Mouse (Mus musculus): ENCODE data around the gene Numb. TPM values are rescaled to one million over a fixed set of nuclear protein-coding genes. Genes with fewer than 3 reads are reported as not detected.
A peak's percentile ranks its signal among the peaks of the same experiment; 100 is the strongest.

The Numb gene
- polyA plus RNA-seq, 1 experiment from 2014 or later: 27.2 TPM

DNA sequence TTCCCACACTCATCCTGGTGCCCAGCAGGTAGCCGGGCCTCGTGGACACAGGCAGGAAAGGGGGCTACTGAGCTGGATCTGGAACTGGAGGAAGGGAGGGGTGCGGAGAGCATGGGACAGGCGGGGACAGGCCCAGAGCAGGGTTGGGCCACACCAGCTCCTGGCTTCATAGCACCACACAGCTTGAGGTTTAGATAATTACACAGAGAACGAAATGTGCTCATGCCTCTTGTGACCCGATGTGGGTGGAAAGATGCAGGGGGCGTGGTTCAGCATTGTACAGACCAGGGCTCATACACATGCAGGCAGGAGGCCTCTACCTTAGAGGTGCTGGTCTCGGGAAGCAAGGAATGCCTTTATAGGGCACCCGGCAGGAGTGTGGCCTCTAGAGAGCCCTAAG lies 153.9 kb downstream of the Numb start:
- H3K27ac ChIP-seq (ENCODE audit: low read depth, low read length): no peak overlapping the region
- no peaks in the 10 kb centered on the region for H3K36me3 ChIP-seq (ENCODE audit: control insufficient read depth, insufficient read depth, low read length)

DNA sequence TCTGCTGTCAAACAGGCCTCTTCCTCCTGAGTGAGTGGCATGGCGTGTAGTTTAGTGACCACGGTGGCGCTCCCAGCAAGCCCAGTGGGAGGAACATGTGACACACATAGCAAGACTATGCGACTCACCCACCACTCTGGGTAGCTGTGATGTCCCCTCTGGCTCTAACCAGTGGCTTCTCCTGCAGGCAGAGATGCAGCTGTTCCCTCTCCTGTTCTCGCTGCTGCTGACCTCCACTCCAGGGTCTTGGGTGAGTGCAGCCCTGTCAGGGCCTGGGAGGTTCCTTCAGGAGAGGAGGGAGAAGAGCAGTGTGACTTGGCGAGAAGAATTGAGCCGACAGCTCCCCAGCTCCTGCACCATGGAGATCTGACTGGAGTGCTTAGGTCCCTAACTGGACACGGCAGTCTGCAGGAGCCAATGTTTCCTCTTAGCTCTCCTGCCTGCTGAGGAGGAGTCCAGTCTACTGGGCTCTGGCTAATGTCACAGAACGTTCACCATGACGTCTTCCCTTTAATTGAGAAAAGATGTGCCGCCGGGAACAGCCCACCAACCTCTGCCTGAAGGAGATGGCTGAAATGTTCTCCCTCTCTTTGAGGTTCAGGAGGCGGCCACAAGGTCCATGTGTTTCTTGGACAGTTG lies 155.7 kb downstream of the Numb start:
- H3K36me3 ChIP-seq (ENCODE audit: control insufficient read depth, insufficient read depth, low read length): no peaks in the 10 kb centered on the region
- 78% methylated on average over 13 of the region's 13 CpGs for WGBS
- ATAC-seq (ENCODE audit: low FRiP score) (no peak), DNase-seq (ENCODE audit: low spot score, missing footprints) (no peak)
- H3K4me1 ChIP-seq (ENCODE audit: control insufficient read depth, insufficient read depth, low read length): peaks cover 15% of the 10 kb centered on the region
- H3K9ac ChIP-seq (ENCODE audit: low read length): no peak overlapping the region
- no peak overlapping the region for H3K4me3 ChIP-seq (ENCODE audit: low read depth, low read length)
- H3K9me3 ChIP-seq (ENCODE audit: control insufficient read depth, low read length): no peaks in the 10 kb centered on the region
- H3K27me3 ChIP-seq (ENCODE audit: control insufficient read depth, insufficient read depth, low read length): peaks cover 5% of the 10 kb centered on the region; the same call in 1 of the 2 replicates
- no peak overlapping the region for H3K4me2 ChIP-seq
- H3K27ac ChIP-seq (ENCODE audit: low read depth, low read length): no peak overlapping the region

More for the DNA sequence above, 153.9 kb downstream of the Numb start:
- H3K4me2 ChIP-seq: no peak overlapping the region
- H3K4me3 ChIP-seq (ENCODE audit: low read depth, low read length): no peak overlapping the region
- H3K9me3 ChIP-seq (ENCODE audit: control insufficient read depth, low read length): no peaks in the 10 kb centered on the region
- no peak for ATAC-seq (ENCODE audit: low FRiP score)
- H3K27me3 ChIP-seq (ENCODE audit: control insufficient read depth, insufficient read depth, low read length): peaks cover 5% of the 10 kb centered on the region; the same call in 1 of the 2 replicates
- DNase-seq (ENCODE audit: low spot score, missing footprints): no peak
- 62% methylated on average over 9 of the region's 9 CpGs for WGBS
- H3K9ac ChIP-seq (ENCODE audit: low read length): no peak overlapping the region
- peaks cover 12% of the 10 kb centered on the region for H3K4me1 ChIP-seq (ENCODE audit: control insufficient read depth, insufficient read depth, low read length)

DNA sequence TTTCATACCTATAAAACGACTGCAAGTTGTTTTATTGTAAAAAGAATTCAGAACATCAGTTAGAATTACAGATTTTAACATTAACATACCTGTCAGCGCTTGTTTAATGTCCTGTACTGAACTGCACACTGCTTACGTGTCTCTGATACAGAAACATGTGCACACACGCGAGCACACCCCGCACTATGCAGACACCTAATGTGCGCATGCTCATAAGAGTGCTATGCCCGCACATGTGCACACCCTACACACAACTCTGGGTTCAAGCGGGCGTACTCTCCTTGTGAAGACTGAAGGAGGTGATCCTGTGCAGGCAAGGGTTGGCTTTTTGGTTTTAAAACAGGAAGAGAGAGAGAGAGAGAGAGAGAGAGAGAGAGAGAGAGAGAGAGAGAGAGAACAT lies 157.2 kb downstream of the Numb start:
- Histone ChIP-seq H3K36me3 (ENCODE audit: control insufficient read depth, insufficient read depth, low read length) (no peaks in the 10 kb centered on the region), H3K4me2 (no peak overlapping the region), H3K9ac (ENCODE audit: low read length) (no peak overlapping the region), H3K4me3 (ENCODE audit: low read depth, low read length) (no peak overlapping the region), H3K27ac (ENCODE audit: low read depth, low read length) (no peak overlapping the region), H3K4me1 (ENCODE audit: control insufficient read depth, insufficient read depth, low read length) (peaks cover 8% of the 10 kb centered on the region), H3K27me3 (ENCODE audit: control insufficient read depth, insufficient read depth, low read length) (peaks cover 5% of the 10 kb centered on the region; the same call in 1 of the 2 replicates), H3K9me3 (ENCODE audit: control insufficient read depth, low read length) (no peaks in the 10 kb centered on the region)
- WGBS: 82% methylated on average over 10 of the region's 10 CpGs
- ATAC-seq (ENCODE audit: low FRiP score) (no peak), DNase-seq (ENCODE audit: low spot score, missing footprints) (no peak)

DNA sequence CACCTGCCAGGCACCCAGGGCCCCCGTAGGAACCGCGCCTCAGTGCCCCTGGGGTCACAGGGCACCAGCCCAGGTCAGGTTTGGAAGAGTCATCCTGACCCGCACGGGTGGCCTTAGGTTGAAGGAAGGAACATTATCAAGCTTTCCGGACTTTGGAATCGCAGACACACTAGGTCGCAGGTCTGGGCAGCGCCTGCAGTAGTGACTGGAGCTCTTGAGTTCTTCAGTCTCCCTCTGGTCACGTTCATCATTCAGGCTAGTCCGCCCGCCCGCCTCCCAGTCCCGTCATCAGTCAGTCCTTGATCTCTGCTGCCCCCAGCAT lies 157.7 kb downstream of the Numb start:
- DNase-seq (ENCODE audit: low spot score, missing footprints) (peak; percentile 88), ATAC-seq (ENCODE audit: low FRiP score) (0 out of 2 replicates have a peak, but pooled peaks have one; percentile 40)
- H3K4me2 ChIP-seq: peak overlapping the region; percentile 39
- WGBS: 14% methylated on average over 11 of the region's 14 CpGs
- no peak overlapping the region for H3K27ac ChIP-seq (ENCODE audit: low read depth, low read length)
- H3K4me3 ChIP-seq (ENCODE audit: low read depth, low read length): peak overlapping the region; percentile 9; the same call in 1 of the 2 replicates
- peak overlapping the region; percentile 42; the same call in 1 of the 2 replicates for H3K9ac ChIP-seq (ENCODE audit: low read length)
- H3K4me1 ChIP-seq (ENCODE audit: control insufficient read depth, insufficient read depth, low read length): peaks cover 8% of the 10 kb centered on the region
- no peaks in the 10 kb centered on the region for H3K9me3 ChIP-seq (ENCODE audit: control insufficient read depth, low read length)
- H3K36me3 ChIP-seq (ENCODE audit: control insufficient read depth, insufficient read depth, low read length): no peaks in the 10 kb centered on the region
- H3K27me3 ChIP-seq (ENCODE audit: control insufficient read depth, insufficient read depth, low read length): peaks cover 5% of the 10 kb centered on the region; the same call in 1 of the 2 replicates

DNA sequence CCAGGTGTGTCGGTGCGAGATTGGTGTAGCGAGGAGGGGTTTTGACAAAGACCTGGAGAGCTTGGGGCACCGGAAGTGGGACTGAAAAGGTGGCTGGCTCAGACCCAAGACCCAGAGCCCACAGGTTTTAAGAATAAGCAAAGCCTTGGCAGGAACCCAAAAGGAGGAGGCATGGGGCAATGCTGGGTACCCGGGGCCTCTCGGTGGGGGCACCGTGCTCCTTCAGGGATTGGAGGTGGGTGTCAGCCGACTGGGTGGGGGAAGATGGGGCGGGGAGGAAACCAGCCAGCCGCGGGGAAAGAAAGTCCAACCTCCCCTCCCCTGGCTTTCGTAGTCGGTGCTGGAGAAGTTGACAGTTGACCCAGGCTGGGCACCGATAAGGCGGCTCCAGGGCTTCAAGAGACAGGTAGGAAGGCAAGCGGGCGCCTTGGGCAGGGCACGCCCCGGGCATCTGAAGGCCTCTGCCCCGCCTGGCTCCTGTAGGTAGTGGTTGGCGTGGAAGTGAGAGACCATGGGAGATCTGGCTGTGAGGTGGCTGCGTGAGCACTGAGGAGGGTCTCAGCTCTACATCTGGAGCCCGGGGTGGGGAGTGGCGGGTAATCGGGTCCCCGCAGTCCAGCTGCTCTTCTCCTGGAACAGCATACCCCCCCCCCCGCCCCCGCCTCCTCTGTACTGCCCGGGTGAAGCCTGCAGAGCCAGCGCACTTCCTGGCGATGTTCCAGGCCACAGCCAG lies 158.3 kb downstream of the Numb start, which contains the start of gene Papln:
Papln (plus strand) TSS at position 324 of the 733 bp plus-strand sequence.
- Histone ChIP-seq H3K27me3 (ENCODE audit: control insufficient read depth, insufficient read depth, low read length) (peaks cover 5% of the 10 kb centered on the region; the same call in 1 of the 2 replicates), H3K4me3 (ENCODE audit: low read depth, low read length) (peak within 1 kb of the TSS; percentile 9; the same call in 1 of the 2 replicates), H3K4me2 (peak within 1 kb of the TSS; percentile 39), H3K36me3 (ENCODE audit: control insufficient read depth, insufficient read depth, low read length) (no peaks in the 10 kb centered on the region), H3K4me1 (ENCODE audit: control insufficient read depth, insufficient read depth, low read length) (peaks cover 8% of the 10 kb centered on the region), H3K9ac (ENCODE audit: low read length) (peak within 1 kb of the TSS; percentile 42; the same call in 1 of the 2 replicates), H3K27ac (ENCODE audit: low read depth, low read length) (no peak within 1 kb of the TSS), H3K9me3 (ENCODE audit: control insufficient read depth, low read length) (no peaks in the 10 kb centered on the region)
- no peak for ATAC-seq (ENCODE audit: low FRiP score)
- DNase-seq (ENCODE audit: low spot score, missing footprints): peak; percentile 91
- 19% methylated on average over 31 of the region's 31 CpGs for WGBS

DNA sequence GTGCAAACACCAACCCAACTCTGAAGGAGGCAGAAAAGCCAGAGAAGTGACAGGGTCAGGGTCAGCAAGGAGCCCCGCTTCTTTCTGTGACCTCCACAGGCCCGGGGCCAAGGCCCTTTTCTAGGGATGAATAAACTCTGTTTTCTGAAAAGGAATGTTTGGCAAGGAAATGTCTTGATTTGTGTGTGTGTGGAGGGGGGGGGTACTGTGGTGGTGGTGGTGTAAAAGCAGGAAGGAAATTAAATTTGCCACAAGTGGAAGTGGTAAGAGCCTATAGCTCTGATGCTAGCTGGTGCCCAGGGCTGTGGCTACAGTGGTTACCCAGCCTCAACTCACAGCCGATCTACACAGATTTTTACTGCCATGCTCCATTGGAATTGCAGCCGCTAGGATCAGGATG lies 159.0 kb downstream of the Numb start:
- Histone ChIP-seq H3K4me2 (no peak overlapping the region), H3K9me3 (ENCODE audit: control insufficient read depth, low read length) (no peaks in the 10 kb centered on the region), H3K27me3 (ENCODE audit: control insufficient read depth, insufficient read depth, low read length) (peaks cover 5% of the 10 kb centered on the region; the same call in 1 of the 2 replicates), H3K4me1 (ENCODE audit: control insufficient read depth, insufficient read depth, low read length) (peaks cover 8% of the 10 kb centered on the region), H3K36me3 (ENCODE audit: control insufficient read depth, insufficient read depth, low read length) (no peaks in the 10 kb centered on the region), H3K4me3 (ENCODE audit: low read depth, low read length) (no peak overlapping the region), H3K27ac (ENCODE audit: low read depth, low read length) (no peak overlapping the region), H3K9ac (ENCODE audit: low read length) (no peak overlapping the region)
- DNase-seq (ENCODE audit: low spot score, missing footprints) (peak; percentile 84), ATAC-seq (ENCODE audit: low FRiP score) (no peak)
- 22% methylated on average over 4 of the region's 4 CpGs for WGBS

DNA sequence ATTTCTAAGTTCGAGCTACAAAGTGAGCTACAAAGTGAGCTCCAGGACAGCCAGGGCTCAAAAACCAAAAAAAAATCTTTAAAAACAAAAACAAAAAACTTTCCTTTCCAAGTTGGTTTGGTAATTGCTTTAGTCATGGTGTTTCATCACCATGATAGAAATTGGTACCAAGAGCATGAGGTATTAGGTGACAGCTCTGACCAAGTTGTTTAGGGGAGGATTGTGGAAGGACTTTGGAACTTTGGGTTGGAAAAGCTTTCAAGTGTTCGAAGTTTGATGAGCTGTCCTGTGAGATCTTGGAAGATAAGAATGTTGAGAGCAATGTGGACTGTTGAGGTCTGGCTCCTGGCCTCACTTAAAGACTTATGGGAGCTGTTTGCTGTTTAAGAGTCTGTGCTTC lies 161.5 kb downstream of the Numb start:
- Histone ChIP-seq H3K9me3 (ENCODE audit: control insufficient read depth, low read length) (no peaks in the 10 kb centered on the region), H3K27me3 (ENCODE audit: control insufficient read depth, insufficient read depth, low read length) (peaks cover 5% of the 10 kb centered on the region; the same call in 1 of the 2 replicates), H3K4me2 (no peak overlapping the region), H3K4me1 (ENCODE audit: control insufficient read depth, insufficient read depth, low read length) (peaks cover 8% of the 10 kb centered on the region), H3K4me3 (ENCODE audit: low read depth, low read length) (no peak overlapping the region), H3K27ac (ENCODE audit: low read depth, low read length) (no peak overlapping the region), H3K9ac (ENCODE audit: low read length) (no peak overlapping the region), H3K36me3 (ENCODE audit: control insufficient read depth, insufficient read depth, low read length) (no peaks in the 10 kb centered on the region)
- no peak for ATAC-seq (ENCODE audit: low FRiP score)
- WGBS: 93% methylated on average over 2 of the region's 2 CpGs
- DNase-seq (ENCODE audit: low spot score, missing footprints): no peak

DNA sequence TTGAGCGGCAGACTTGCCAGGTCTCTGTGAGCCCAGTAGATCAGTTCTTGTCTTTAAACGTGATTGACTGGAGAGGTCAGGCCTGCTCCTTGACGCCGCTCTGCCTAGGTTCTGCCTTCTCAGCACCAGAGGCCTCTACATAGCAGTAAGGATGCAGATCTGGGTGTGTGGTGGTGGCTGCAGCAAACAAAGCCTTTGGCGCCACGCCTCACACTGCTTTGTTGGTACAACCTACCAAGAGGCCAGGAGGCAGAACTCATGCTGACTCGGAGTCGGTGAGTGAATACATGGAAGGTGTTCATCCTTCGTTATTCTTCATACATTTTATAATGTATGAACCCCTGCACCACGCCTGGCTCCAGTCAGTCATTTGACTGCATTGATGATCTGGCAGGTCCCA lies 163.0 kb downstream of the Numb start:
- H3K27ac ChIP-seq (ENCODE audit: low read depth, low read length): no peak overlapping the region
- no peak for ATAC-seq (ENCODE audit: low FRiP score)
- H3K36me3 ChIP-seq (ENCODE audit: control insufficient read depth, insufficient read depth, low read length): no peaks in the 10 kb centered on the region
- H3K4me2 ChIP-seq: no peak overlapping the region
- H3K9me3 ChIP-seq (ENCODE audit: control insufficient read depth, low read length): no peaks in the 10 kb centered on the region
- H3K4me3 ChIP-seq (ENCODE audit: low read depth, low read length): no peak overlapping the region
- WGBS: 74% methylated on average over 10 of the region's 10 CpGs
- DNase-seq (ENCODE audit: low spot score, missing footprints): no peak
- H3K9ac ChIP-seq (ENCODE audit: low read length): no peak overlapping the region
- H3K4me1 ChIP-seq (ENCODE audit: control insufficient read depth, insufficient read depth, low read length): peaks cover 5% of the 10 kb centered on the region
- peaks cover 2% of the 10 kb centered on the region; the same call in 1 of the 2 replicates for H3K27me3 ChIP-seq (ENCODE audit: control insufficient read depth, insufficient read depth, low read length)

DNA sequence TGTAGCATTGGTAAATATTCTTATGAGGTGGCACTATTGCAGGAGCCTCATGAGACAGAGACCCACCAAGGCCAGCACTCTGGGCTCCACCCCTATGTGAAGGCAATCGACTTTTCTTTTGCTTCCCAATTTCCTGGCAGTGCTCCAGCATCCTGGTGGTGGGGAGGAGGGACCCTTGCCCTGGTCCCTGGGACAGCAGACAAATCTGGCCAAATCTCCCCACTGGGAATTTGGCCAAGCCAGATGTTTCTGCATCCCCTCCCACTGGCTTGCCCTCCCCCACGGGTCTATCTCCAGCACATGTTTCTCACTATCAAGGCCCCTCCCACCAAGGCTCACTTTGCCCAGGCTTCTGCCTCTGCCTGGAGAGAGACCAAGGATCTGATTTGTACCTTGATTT lies 169.2 kb downstream of the Numb start:
- WGBS: 66% methylated on average over 2 of the region's 2 CpGs
- no peak overlapping the region for H3K4me3 ChIP-seq (ENCODE audit: low read depth, low read length)
- ATAC-seq (ENCODE audit: low FRiP score) (no peak), DNase-seq (ENCODE audit: low spot score, missing footprints) (no peak)
- H3K36me3 ChIP-seq (ENCODE audit: control insufficient read depth, insufficient read depth, low read length): no peaks in the 10 kb centered on the region
- H3K27ac ChIP-seq (ENCODE audit: low read depth, low read length): no peak overlapping the region
- H3K9me3 ChIP-seq (ENCODE audit: control insufficient read depth, low read length): no peaks in the 10 kb centered on the region
- no peaks in the 10 kb centered on the region for H3K4me1 ChIP-seq (ENCODE audit: control insufficient read depth, insufficient read depth, low read length)
- H3K4me2 ChIP-seq: no peak overlapping the region
- no peak overlapping the region for H3K9ac ChIP-seq (ENCODE audit: low read length)
- H3K27me3 ChIP-seq (ENCODE audit: control insufficient read depth, insufficient read depth, low read length): no peaks in the 10 kb centered on the region
